Mouse (Mus musculus) spleen, adult 2 months (tissue): Measurements from ENCODE around the gene Pip5k1c. TPM values are rescaled to one million over a fixed set of nuclear protein-coding genes. Genes with fewer than 3 reads are reported as not detected.

Experiments used
- DNase-seq, 2 experiments: peaks; one replicate each; pipeline versions ENCODE4 v3.0.0 to v3.0.0-alpha.2; 2012 to 2021; ENCODE audit warnings: low spot score in 2 of 2, low read depth in 1 of 2
- H3K27ac ChIP-seq: fragments of 200-500 bp; 2 replicates; pipeline ENCODE4 v1.5.1; 2012; ENCODE audit warnings: low read length, inconsistent platforms; ENCODE audit not compliant: insufficient read depth
- H3K27me3 ChIP-seq: fragments of 200-500 bp; 2 replicates; pipeline ENCODE4 v1.6.1; 2012; ENCODE audit warnings: mild to moderate bottlenecking, moderate library complexity, low read length, inconsistent platforms; ENCODE audit not compliant: control insufficient read depth, insufficient read depth
- H3K36me3 ChIP-seq: fragments of 200-500 bp; 2 replicates; pipeline ENCODE4 v1.6.1; 2012; ENCODE audit warnings: mild to moderate bottlenecking, low read length, inconsistent platforms; ENCODE audit not compliant: control insufficient read depth, insufficient read depth
- H3K4me1 ChIP-seq: fragments of 200-500 bp; 2 replicates; pipeline ENCODE4 v1.6.1; 2011; ENCODE audit warnings: inconsistent platforms; ENCODE audit not compliant: control insufficient read depth, insufficient read depth, insufficient read length
- H3K4me3 ChIP-seq: fragments of 200-500 bp; 2 replicates; pipeline ENCODE4 v1.5.1; 2011; ENCODE audit warnings: mild to moderate bottlenecking, inconsistent platforms; ENCODE audit not compliant: insufficient read depth, insufficient read length; ENCODE audit errors: extremely low read depth
- CTCF ChIP-seq: fragments of 200-500 bp; IDR thresholded peaks from 2 replicates; pipeline ENCODE4 v1.5.1; 2011; ENCODE audit warnings: mild to moderate bottlenecking, inconsistent platforms; ENCODE audit not compliant: insufficient read depth, insufficient read length, insufficient replicate concordance; ENCODE audit errors: extremely low read depth
- POLR2A ChIP-seq: fragments of 200-500 bp; IDR thresholded peaks from 2 replicates; pipeline ENCODE4 v1.6.1; 2011; ENCODE audit warnings: low read depth, low read length, inconsistent platforms
- WGBS: fragments of 180-500 bp; shearing (Covaris S2); methylation state at CpG from one replicate; pipeline ENCODE4 v1.1.7; 2018; 5-methylcytosine and 5-hydroxymethylcytosine counted together
- polyA plus RNA-seq: library from polyadenylated mRNA; depleted of rRNA; stranded (reverse); fragments of >200 nt; gene quantifications from 2 replicates; pipeline ENCODE4 v1.2.3, GENCODE M21; 2012

The Pip5k1c gene
- polyA plus RNA-seq, 1 experiment = 93.2 TPM

DNA sequence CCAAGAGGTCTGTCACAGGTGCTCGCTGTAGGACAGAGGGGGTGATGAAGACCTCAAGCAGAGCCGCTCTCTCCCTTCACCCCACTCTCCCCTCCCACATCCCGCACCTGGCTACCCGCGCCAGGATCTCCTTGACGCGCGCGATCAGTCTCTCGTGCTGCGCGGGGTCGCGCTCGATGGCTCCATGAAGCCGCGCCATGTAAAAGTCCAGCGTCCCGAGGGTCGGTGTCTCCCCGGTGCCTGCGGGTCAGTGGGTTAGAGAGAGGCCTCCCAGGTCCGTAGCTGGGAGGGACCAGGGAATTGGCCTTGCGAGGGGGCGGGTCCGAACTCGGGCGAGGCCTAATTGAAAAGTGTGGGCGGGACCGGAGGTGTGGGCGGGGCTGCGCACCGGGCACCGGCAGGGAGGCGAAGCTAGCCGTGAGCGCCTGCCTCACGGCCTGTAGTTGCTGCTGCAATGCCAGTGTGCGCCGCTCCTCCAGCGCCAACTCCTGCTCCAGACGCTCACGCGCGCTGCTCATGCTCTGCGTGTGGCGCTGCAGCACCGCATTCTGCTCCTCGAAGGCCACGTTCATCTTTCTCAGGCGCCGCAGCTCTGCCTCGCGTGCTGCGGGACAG is 53.8 kb downstream of the Pip5k1c start:
- 17% methylated on average over 55 of the region's 55 CpGs for WGBS
- Histone ChIP-seq H3K4me3 (peak overlapping the region; percentile 37; the same call in 1 of the 2 replicates), H3K4me1 (peaks cover 31% of the 10 kb centered on the region), H3K27ac (no peak overlapping the region), H3K27me3 (peaks cover 4% of the 10 kb centered on the region), H3K36me3 (no peaks in the 10 kb centered on the region; the same call in 1 of the 2 replicates)
- DNase-seq = peak in 1 of 2 experiments; percentile 66
- no peak for TF ChIP-seq POLR2A
- TF ChIP-seq CTCF = no peak

- no peaks in the 10 kb centered on the region for H3K27me3 ChIP-seq
- no peak for TF ChIP-seq POLR2A
- TF ChIP-seq CTCF = no peak
- 21% methylated on average over 12 of the region's 12 CpGs for WGBS
- no peak overlapping the region for H3K27ac ChIP-seq
- DNase-seq = no peak
- H3K4me1 ChIP-seq = peaks cover 26% of the 10 kb centered on the region
- H3K4me3 ChIP-seq = no peak overlapping the region
- no peaks in the 10 kb centered on the region; the same call in 1 of the 2 replicates for H3K36me3 ChIP-seq
Measured at GRCm38 (mm10) chr10:81349146-81349545, 56.4 kb downstream of the Pip5k1c start.

DNA sequence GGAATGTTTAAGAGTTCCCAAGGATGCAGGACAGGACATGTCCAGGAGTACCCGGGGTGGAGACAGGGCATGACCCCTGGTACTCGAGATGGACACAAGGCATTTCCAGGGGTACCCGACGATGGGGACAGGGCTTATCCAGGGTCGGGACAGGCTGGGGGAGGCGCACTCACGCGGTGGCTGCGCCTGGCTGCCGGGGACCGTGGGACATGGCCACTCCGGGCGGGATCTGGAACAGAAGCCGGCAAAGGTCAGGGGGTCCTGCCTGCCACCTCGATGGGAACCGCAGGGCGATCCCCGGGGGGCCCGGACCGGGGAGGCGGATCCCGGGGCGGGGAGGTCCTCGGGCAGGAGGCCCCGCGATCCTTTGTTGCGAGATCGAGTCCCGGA is 57.2 kb downstream of the Pip5k1c start:
- Histone ChIP-seq H3K36me3 (no peaks in the 10 kb centered on the region; the same call in 1 of the 2 replicates), H3K4me1 (peaks cover 18% of the 10 kb centered on the region), H3K27ac (peak overlapping the region; percentile 30; the same call in 1 of the 2 replicates), H3K27me3 (no peaks in the 10 kb centered on the region), H3K4me3 (peak overlapping the region; percentile 87)
- 2% methylated on average over 29 of the region's 29 CpGs for WGBS
- TF ChIP-seq POLR2A (no peak), CTCF (no peak)
- no peak for DNase-seq

DNA sequence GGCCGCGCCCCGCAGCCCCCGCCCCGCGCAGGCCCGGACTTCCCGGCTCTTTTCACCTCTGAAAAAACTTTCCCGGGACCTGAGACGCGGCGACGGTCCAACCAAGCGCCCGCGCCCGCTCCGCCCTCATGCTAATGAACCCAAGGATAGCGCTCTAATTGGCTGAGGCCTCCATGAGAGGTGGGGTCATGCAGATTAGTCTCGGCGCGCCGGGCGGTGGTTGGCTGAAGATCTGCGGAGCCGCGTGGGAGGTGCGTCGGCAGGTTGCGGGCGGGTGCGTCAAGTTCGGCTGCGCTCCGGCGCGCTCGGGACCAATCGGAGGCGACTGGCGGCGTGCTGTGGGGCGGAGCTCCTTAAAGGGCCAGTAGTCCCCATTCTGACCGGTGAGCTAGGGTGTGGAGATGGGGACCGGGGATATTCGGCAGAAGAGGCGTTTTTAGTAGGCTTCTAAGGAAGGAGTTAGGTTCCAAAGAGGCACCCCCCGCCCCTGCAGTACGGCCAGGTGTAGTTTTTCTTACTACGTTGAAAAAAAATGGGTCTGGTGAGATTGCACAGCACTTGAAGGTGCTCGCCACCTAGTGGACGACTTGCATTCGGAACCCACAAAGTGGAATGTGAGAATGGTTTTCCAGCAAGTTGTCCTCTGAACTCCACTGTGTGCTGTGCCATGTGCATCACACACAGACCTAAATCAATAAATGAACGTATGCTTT is 57.7 kb downstream of the Pip5k1c start, which contains the start of gene Hmg20b:
Gene Hmg20b, minus strand, starts transcription at position 130 of the 713 bp plus-strand sequence.
- peak within 1 kb of the TSS; percentile 87 for H3K4me3 ChIP-seq
- peak within 1 kb of the TSS; percentile 73 for H3K27ac ChIP-seq
- no peaks in the 10 kb centered on the region; the same call in 1 of the 2 replicates for H3K36me3 ChIP-seq
- H3K4me1 ChIP-seq = peaks cover 16% of the 10 kb centered on the region
- DNase-seq = peak; percentile 96 to 99
- no peak for TF ChIP-seq POLR2A
- peak; percentile 70; the same call in 1 of the 2 replicates for TF ChIP-seq CTCF
- H3K27me3 ChIP-seq = no peaks in the 10 kb centered on the region
- 1% methylated on average over 54 of the region's 54 CpGs for WGBS

DNA sequence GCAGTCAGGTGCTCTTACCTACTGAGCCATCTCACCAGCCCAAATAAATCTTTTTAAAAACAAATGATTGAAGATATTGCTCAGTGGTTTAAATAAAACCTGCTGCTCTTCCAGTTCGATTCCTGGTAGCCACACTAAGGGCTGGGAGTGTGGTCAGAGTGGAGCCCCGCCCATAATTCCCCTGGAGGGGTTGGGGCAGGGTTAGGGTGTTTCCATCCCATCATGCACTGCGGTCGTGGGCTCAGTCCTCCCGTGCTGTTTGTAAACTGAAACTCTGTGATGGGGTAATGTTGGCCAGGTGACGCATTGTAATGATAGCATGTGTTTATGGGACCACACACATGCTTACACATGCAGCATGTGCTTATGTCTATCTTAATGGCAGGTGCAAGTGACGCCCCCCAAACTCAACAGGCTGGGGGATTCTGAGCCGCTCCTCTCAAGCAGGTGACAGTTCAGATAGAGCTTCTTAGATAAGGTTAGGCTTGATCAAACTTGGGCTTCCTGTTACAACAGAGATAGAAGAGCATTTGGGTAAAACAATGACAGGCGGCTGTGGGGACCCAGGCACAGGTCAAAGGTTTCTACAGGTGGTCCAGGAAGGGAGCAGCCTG is 59.0 kb downstream of the Pip5k1c start:
- DNase-seq = peak in 1 of 2 experiments; percentile 36
- 32% methylated on average over 9 of the region's 9 CpGs for WGBS
- H3K27ac ChIP-seq = peak overlapping the region; percentile 51
- TF ChIP-seq CTCF (no peak), POLR2A (no peak)
- H3K4me3 ChIP-seq = no peak overlapping the region
- H3K27me3 ChIP-seq = no peaks in the 10 kb centered on the region
- H3K4me1 ChIP-seq = peaks cover 16% of the 10 kb centered on the region
- H3K36me3 ChIP-seq = no peaks in the 10 kb centered on the region; the same call in 1 of the 2 replicates

GRCm38 (mm10) chr10:81354738-81355477 is 62.1 kb downstream of the Pip5k1c start:
- Histone ChIP-seq H3K4me3 (no peak overlapping the region), H3K27ac (no peak overlapping the region), H3K4me1 (peaks cover 20% of the 10 kb centered on the region; the same call in 1 of the 2 replicates), H3K36me3 (no peaks in the 10 kb centered on the region), H3K27me3 (no peaks in the 10 kb centered on the region)
- WGBS = 82% methylated on average over 9 of the region's 9 CpGs
- TF ChIP-seq POLR2A (no peak), CTCF (no peak)
- no peak for DNase-seq
